Mouse (Mus musculus): ENCODE results near the gene Ctsa.
"Not testable (repeated sequence)": the region's sequence is repeated elsewhere in the genome, so short reads cannot be mapped to it uniquely, and the experiment has no call there.

Gene Ctsa

DNA sequence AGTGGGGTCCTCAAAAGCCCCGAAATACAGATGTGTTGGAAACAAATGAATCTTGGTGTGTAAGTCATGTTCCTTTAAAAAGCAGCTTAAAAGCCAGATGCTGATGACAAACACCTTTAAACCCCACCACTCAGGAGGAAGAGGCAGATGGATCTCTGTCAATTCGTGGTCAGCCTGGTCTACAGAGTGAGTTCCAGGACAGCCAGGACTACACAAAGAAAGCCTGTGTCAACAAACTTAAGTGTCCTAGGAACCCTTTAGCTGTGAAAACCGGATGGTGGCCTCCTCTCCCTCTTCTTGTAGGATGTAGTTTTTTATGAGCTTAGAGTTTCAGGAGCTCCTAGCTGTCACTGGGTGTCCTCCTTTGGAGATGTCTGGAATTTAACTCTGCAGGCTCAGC lies 40.9 kb downstream of the Ctsa start:
- Histone ChIP-seq H3K9me3 (ENCODE audit: low read length) (no peaks in the 10 kb centered on the region), H3K4me1 (replicated peaks; ENCODE audit: low read depth, low read length) (peaks cover 85% of the 10 kb centered on the region), H3K36me3 (ENCODE audit: insufficient read depth, low read length) (peaks cover 8% of the 10 kb centered on the region), H3K4me3 (replicated peaks; ENCODE audit: low read length) (peak overlapping the region; percentile 45), H3K27me3 (ENCODE audit: insufficient read depth, low read length) (no peaks in the 10 kb centered on the region)
- TF ChIP-seq POU5F1 (IDR thresholded peaks at IDR 0.05; ENCODE audit: borderline replicate concordance, low read length) (no peak), CTCF (conservative IDR thresholded peaks at IDR 0.05; ENCODE audit: low read length) (no peak), NANOG (IDR thresholded peaks at IDR 0.05; ENCODE audit: borderline replicate concordance, low read length) (no peak)

DNA sequence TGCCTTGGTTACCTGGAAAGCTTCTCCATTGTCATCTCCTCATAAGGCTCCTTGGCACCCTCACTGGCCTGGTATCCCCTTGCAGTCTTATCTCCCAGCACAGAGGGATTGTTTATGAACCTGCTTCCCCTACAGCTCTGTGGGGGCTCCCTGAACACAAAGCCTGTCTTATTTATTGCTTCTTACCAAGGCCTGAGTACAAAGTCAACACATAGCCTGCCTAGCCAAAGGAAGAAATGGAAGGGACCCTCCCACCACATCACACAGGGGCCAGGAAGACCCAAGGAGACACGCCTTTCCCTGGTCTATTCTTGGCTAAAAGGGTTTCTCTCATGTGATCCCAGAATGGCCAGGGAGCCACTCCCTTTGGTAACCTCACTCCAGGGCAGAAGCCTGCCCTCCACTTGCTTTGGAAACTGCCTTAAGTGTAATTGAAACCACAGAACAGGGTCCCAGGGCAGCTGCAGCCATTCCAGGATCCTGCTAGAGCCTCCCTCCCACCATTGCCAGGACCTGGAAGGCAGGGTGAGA lies 41.6 kb downstream of the Ctsa start:
- no peak for TF ChIP-seq NANOG (IDR thresholded peaks at IDR 0.05; ENCODE audit: borderline replicate concordance, low read length)
- TF ChIP-seq POU5F1 (IDR thresholded peaks at IDR 0.05; ENCODE audit: borderline replicate concordance, low read length) = no peak
- no peak for TF ChIP-seq CTCF (conservative IDR thresholded peaks at IDR 0.05; ENCODE audit: low read length)
- no peaks in the 10 kb centered on the region for H3K27me3 ChIP-seq (ENCODE audit: insufficient read depth, low read length)
- peak overlapping the region; percentile 45 for H3K4me3 ChIP-seq (replicated peaks; ENCODE audit: low read length)
- H3K9me3 ChIP-seq (ENCODE audit: low read length) = no peaks in the 10 kb centered on the region
- peaks cover 8% of the 10 kb centered on the region for H3K36me3 ChIP-seq (ENCODE audit: insufficient read depth, low read length)
- H3K4me1 ChIP-seq (replicated peaks; ENCODE audit: low read depth, low read length) = peaks cover 78% of the 10 kb centered on the region

DNA sequence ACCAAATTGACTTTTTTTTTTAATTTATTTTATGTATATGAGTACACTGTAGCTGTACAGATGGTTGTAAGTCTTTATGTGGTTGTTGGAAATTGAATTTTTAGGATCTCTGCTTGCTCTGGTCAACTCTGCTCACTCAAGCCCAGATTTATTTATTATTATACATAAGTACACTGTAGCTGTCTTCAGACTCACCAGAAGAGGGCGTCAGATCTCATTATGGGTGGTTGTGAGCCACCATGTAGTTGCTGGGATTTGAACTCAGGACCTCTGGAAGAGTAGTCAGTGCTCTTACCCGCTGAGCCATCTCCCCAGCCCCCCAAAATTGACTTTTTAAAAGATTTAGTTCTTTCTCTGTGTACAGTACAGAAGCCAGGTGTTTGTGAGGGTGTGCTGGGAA lies 43.0 kb downstream of the Ctsa start:
- H3K4me1 ChIP-seq (replicated peaks; ENCODE audit: low read depth, low read length) = peaks cover 70% of the 10 kb centered on the region
- not testable (repeated sequence) for H3K27me3 ChIP-seq (ENCODE audit: insufficient read depth, low read length); H3K36me3 ChIP-seq (ENCODE audit: insufficient read depth, low read length); H3K4me3 ChIP-seq (replicated peaks; ENCODE audit: low read length); H3K9me3 ChIP-seq (ENCODE audit: low read length)

DNA sequence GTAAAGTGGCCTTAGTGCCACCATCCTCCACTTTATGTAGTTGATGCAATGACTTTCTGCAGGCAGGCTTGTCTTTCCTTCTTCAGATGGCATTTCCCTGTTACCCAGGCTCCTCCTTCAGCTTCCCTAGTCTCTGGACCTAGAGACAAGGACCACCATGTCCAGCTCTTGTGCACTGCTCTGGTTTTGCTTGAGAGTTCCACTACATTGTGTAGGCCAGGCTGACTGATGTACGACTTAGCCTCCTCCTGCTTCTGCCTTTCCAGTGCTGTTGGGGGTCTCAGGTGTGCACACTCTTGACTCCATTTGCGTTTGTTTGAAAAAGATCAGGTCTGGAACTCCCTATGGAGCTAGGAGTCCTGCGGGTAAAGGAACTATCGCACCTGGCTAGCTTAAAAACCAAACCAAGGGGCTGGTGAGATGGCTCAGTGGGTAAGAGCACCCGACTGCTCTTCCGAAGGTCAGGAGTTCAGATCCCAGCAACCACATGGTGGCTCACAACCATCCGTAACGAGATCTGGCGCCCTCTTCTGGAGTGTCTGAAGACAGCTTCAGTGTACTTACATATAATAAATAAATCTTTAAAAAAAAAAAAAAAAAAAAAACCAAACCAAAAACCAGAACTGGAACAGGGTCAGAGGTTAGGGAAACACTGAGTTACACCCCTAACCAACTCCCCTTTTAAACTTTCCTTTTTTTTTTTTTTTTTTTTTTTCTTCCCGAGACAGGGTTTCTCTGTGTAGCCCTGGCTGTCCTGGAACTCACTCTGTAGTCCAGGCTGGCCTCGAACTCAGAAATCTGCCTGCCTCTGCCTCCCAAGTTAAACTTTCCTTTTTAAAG lies 44.9 kb downstream of the Ctsa start:
- H3K4me1 ChIP-seq (replicated peaks; ENCODE audit: low read depth, low read length) = peaks cover 71% of the 10 kb centered on the region
- not testable (repeated sequence) for H3K9me3 ChIP-seq (ENCODE audit: low read length); H3K27me3 ChIP-seq (ENCODE audit: insufficient read depth, low read length)
- peaks cover 11% of the 10 kb centered on the region for H3K36me3 ChIP-seq (ENCODE audit: insufficient read depth, low read length)
- peak; percentile 17; the same call in 1 of the 2 replicates for TF ChIP-seq CTCF (conservative IDR thresholded peaks at IDR 0.05; ENCODE audit: low read length)
- peak overlapping the region; percentile 96 for H3K4me3 ChIP-seq (replicated peaks; ENCODE audit: low read length)

DNA sequence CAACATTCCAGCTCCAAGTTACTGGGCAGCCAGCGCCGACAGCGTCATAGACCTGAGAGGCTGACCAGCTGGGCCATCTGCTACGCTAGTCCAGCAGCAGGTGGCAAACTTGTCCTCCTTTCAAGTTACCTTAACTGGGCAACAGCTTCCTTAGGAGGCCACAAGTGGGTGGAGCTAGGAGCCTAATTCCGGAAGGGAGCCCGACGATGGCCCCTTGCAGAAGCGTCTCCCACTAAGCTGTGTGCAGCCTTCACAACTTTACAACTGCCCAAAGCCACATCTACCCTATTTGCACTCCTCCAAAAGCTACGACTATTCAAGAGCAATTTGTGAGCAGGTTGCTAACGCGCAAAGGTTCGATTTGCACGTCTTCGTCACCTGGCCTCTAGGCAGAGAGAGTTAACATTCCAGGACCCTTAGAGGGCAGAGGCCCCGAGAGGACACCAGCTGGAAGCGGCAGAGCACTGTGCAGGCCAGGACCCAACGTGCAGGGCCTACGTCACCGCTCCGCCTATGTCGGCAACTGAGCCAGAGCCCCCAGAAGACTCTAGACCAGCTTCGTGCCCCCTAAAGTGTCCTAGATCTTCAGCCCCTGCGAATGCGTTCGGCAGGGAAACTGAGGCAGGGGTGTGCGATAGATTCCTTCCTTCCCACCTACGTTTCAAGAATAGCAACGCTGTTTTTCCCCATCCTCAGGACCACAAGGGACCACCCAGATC lies 46.0 kb downstream of the Ctsa start:
- H3K4me1 ChIP-seq (replicated peaks; ENCODE audit: low read depth, low read length) = peaks cover 72% of the 10 kb centered on the region
- H3K4me3 ChIP-seq (replicated peaks; ENCODE audit: low read length) = peak overlapping the region; percentile 96
- TF ChIP-seq NANOG (IDR thresholded peaks at IDR 0.05; ENCODE audit: borderline replicate concordance, low read length) (no peak), POU5F1 (IDR thresholded peaks at IDR 0.05; ENCODE audit: borderline replicate concordance, low read length) (no peak), CTCF (conservative IDR thresholded peaks at IDR 0.05; ENCODE audit: low read length) (no peak)
- H3K36me3 ChIP-seq (ENCODE audit: insufficient read depth, low read length) = peaks cover 22% of the 10 kb centered on the region
- no peaks in the 10 kb centered on the region for H3K9me3 ChIP-seq (ENCODE audit: low read length)
- H3K27me3 ChIP-seq (ENCODE audit: insufficient read depth, low read length) = no peaks in the 10 kb centered on the region

DNA sequence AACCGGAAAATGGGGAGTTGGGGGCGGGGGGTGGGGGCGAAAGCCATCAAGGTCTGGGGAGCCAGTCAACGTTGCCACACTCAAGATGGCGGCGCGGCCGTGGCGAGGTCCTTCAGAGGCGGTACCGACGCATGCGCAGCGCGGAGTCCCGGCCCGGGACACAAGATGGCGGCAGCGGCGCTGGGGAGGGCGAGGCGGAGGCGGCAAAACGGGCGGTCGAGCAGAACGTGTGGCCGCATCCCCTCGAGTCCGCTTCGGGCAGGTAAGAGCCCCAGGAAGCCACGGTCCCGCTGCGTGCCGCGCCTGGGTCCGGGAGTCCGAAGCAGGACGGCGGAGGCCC lies 46.5 kb downstream of the Ctsa start, which contains the start of gene Pcif1:
Gene Pcif1 (plus strand): TSS at position 77 of the 340 bp plus-strand sequence.
- Histone ChIP-seq H3K36me3 (ENCODE audit: insufficient read depth, low read length) (peaks cover 27% of the 10 kb centered on the region), H3K9me3 (ENCODE audit: low read length) (no peaks in the 10 kb centered on the region), H3K4me1 (replicated peaks; ENCODE audit: low read depth, low read length) (peaks cover 72% of the 10 kb centered on the region), H3K4me3 (replicated peaks; ENCODE audit: low read length) (peak within 1 kb of the TSS; percentile 96), H3K27me3 (ENCODE audit: insufficient read depth, low read length) (no peaks in the 10 kb centered on the region)
- TF ChIP-seq NANOG (IDR thresholded peaks at IDR 0.05; ENCODE audit: borderline replicate concordance, low read length) = no peak
- TF ChIP-seq POU5F1 (IDR thresholded peaks at IDR 0.05; ENCODE audit: borderline replicate concordance, low read length) = no peak
- TF ChIP-seq CTCF (conservative IDR thresholded peaks at IDR 0.05; ENCODE audit: low read length) = no peak

DNA sequence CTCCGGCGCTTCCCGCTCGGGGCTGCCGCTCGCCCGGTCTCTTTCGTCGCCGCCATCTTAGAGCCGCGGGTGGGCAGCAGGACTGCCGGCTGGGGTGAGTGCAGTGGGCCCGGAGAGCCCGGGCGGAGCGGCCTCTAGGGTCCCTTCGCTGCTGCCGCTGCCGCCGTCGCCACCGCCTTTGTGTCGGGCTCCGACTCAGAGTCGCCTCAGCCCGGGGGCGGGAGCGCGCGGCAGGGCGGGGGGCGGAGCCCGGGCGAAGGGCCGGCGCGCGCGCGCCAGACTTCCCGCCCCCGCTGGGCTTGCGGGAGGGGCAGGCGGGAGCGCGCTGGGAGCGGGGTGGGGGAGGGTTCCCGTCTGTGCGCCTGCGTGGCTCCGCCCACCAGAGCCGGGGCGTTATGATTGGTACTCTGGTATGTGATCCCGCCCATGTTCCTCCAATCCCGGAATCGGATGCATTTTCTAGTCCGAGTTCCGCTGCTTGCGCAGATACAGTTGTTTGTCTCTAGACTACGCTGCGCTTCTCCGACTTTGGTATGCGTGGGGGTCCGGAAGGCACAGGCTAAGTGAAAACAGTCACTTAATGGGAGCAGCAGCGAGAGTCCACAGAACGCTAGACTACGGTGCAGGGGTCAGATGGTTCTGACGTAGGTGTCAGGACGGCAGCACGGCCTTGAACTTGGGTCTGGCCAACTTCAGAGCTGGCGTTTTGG lies 47.0 kb downstream of the Ctsa start:
- H3K4me3 ChIP-seq (replicated peaks; ENCODE audit: low read length) = peak overlapping the region; percentile 96
- H3K4me1 ChIP-seq (replicated peaks; ENCODE audit: low read depth, low read length) = peaks cover 68% of the 10 kb centered on the region
- no peaks in the 10 kb centered on the region for H3K9me3 ChIP-seq (ENCODE audit: low read length)
- H3K27me3 ChIP-seq (ENCODE audit: insufficient read depth, low read length) = no peaks in the 10 kb centered on the region
- peaks cover 33% of the 10 kb centered on the region for H3K36me3 ChIP-seq (ENCODE audit: insufficient read depth, low read length)
- TF ChIP-seq POU5F1 (IDR thresholded peaks at IDR 0.05; ENCODE audit: borderline replicate concordance, low read length) (no peak), NANOG (IDR thresholded peaks at IDR 0.05; ENCODE audit: borderline replicate concordance, low read length) (no peak), CTCF (conservative IDR thresholded peaks at IDR 0.05; ENCODE audit: low read length) (no peak)

DNA sequence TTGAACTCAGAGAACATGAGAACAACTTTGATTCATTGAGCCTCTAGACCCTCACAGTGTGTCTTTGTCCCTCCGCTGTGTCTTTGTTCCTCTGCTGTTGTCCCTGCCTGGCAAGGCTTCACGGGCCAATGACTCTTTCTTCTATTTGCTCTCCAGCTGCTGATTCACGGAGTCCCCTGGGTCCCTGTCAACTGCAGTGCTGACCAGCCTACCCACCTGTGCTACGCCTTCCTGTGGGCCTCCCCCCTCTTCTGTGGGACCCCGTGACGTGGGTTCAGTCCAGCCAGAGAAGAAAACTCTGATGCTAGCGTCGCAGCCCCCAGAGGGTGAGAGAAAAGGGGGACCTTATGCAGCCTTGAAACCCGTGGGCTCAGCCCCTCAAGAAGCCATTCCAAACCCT lies 49.9 kb downstream of the Ctsa start:
- no peak overlapping the region for H3K4me3 ChIP-seq (replicated peaks; ENCODE audit: low read length)
- H3K9me3 ChIP-seq (ENCODE audit: low read length) = no peaks in the 10 kb centered on the region
- H3K4me1 ChIP-seq (replicated peaks; ENCODE audit: low read depth, low read length) = peaks cover 63% of the 10 kb centered on the region
- H3K36me3 ChIP-seq (ENCODE audit: insufficient read depth, low read length) = peaks cover 53% of the 10 kb centered on the region
- TF ChIP-seq CTCF (conservative IDR thresholded peaks at IDR 0.05; ENCODE audit: low read length) (no peak), NANOG (IDR thresholded peaks at IDR 0.05; ENCODE audit: borderline replicate concordance, low read length) (no peak), POU5F1 (IDR thresholded peaks at IDR 0.05; ENCODE audit: borderline replicate concordance, low read length) (no peak)
- no peaks in the 10 kb centered on the region for H3K27me3 ChIP-seq (ENCODE audit: insufficient read depth, low read length)

All from E14TG2a.4 (cell line).